16 mouse cellular contexts compared by ENCODE assay signal in genomic region chr15:86544122-86544795, GRCm38 (mm10).
DNase-seq lines count a peak whose midpoint lies in the region; ATAC-seq and TF ChIP-seq lines count a peak whose summit lies in the region.
"Had no signal": no experiment of that assay in that cellular context is flagged by ENCODE, and none has a peak within 500 bp of the region (broad histone marks: within the 10 kb centered on the region; RNA-seq: fewer than 3 reads in every experiment).

No protein-coding gene starts in this region.

- DNase-seq in hindbrain, embryonic 11.5 days (ENCODE audit: low spot score) = peak; percentile 7
- peak; percentile 18 for DNase-seq in ES-CJ7 (ENCODE audit: low read depth, low spot score)
- peak; percentile 0 for DNase-seq in c-Kit-positive CD71-positive TER-119-positive erythroid progenitor cells, embryonic 14.5 days (ENCODE audit: low spot score)
- DNase-seq in limb, embryonic 14.5 days (ENCODE audit: low spot score) = peak; percentile 9
- DNase-seq in thymus, adult 18-20 months = no peak
- DNase-seq in adrenal gland, postnatal 10 days = no peak
- DNase-seq: cerebellum, adult 18-20 months; kidney, postnatal 10 days; layer of hippocampus, adult 9-11 months had no signal

- no peak overlapping the region for H3K27ac ChIP-seq in hindbrain, embryonic 11.5 days (ENCODE audit: low read depth, low read length)
- H3K27ac ChIP-seq in hindbrain, embryonic 13.5 days = no peak overlapping the region
- no peak overlapping the region for H3K27ac ChIP-seq in limb, embryonic 14.5 days (replicated peaks; ENCODE audit: low read depth, low read length)
- H3K27ac ChIP-seq: forebrain, embryonic 10.5 days; hindbrain, embryonic 12.5 days; liver, embryonic 15.5 days; stomach, postnatal 0 days had no signal

- no peak overlapping the region for H3K4me2 ChIP-seq in hindbrain, embryonic 11.5 days (replicated peaks; ENCODE audit: low read depth, low read length)
- no peak overlapping the region for H3K4me2 ChIP-seq in hindbrain, embryonic 13.5 days
- no peak overlapping the region for H3K4me2 ChIP-seq in limb, embryonic 14.5 days (replicated peaks; ENCODE audit: low read depth, low read length, severe bottlenecking)
- H3K4me2 ChIP-seq: heart, embryonic 11.5 days; hindbrain, embryonic 12.5 days; liver, embryonic 15.5 days had no signal

- WGBS in hindbrain, embryonic 11.5 days = 82% methylated on average over 1 of the region's 1 CpGs
- WGBS in hindbrain, embryonic 13.5 days = 89% methylated on average over 1 of the region's 1 CpGs
- WGBS in limb, embryonic 14.5 days = 91% methylated on average over 1 of the region's 1 CpGs

- H3K4me3 ChIP-seq in hindbrain, embryonic 11.5 days (ENCODE audit: low read depth, low read length) = no peak overlapping the region
- no peak overlapping the region for H3K4me3 ChIP-seq in hindbrain, embryonic 13.5 days
- no peak overlapping the region for H3K4me3 ChIP-seq in limb, embryonic 14.5 days (replicated peaks; ENCODE audit: low read length)
- H3K4me3 ChIP-seq: forebrain, embryonic 10.5 days; hindbrain, embryonic 12.5 days; liver, embryonic 15.5 days; megakaryocyte, embryonic 14.5 days had no signal

- no peaks in the 10 kb centered on the region for H3K36me3 ChIP-seq in hindbrain, embryonic 11.5 days (ENCODE audit: control insufficient read depth, insufficient read depth, low read length)
- no peaks in the 10 kb centered on the region for H3K36me3 ChIP-seq in hindbrain, embryonic 13.5 days
- H3K36me3 ChIP-seq in limb, embryonic 14.5 days (ENCODE audit: control insufficient read depth, insufficient read depth, low read length) = no peaks in the 10 kb centered on the region
- H3K36me3 ChIP-seq: forebrain, embryonic 10.5 days; hindbrain, embryonic 12.5 days; liver, embryonic 15.5 days had no signal

- no peaks in the 10 kb centered on the region for H3K4me1 ChIP-seq in hindbrain, embryonic 11.5 days (replicated peaks; ENCODE audit: control insufficient read depth, insufficient read depth, low read length)
- 0 out of 2 replicates have a peak, but pooled peaks cover 4% of the 10 kb centered on the region for H3K4me1 ChIP-seq in hindbrain, embryonic 13.5 days (replicated peaks)
- H3K4me1 ChIP-seq in limb, embryonic 14.5 days (ENCODE audit: control insufficient read depth, insufficient read depth, low read length) = no peaks in the 10 kb centered on the region
- H3K4me1 ChIP-seq: forebrain, embryonic 10.5 days; liver, embryonic 15.5 days; megakaryocyte, embryonic 14.5 days had no signal

- no peak for ATAC-seq in hindbrain, embryonic 11.5 days (ENCODE audit: low FRiP score)
- no peak for ATAC-seq in hindbrain, embryonic 13.5 days (ENCODE audit: low FRiP score)
- no peak for ATAC-seq in limb, embryonic 14.5 days (ENCODE audit: low FRiP score, low read depth)

- no peak overlapping the region for H3K9ac ChIP-seq in hindbrain, embryonic 11.5 days (ENCODE audit: low read depth, low read length)
- H3K9ac ChIP-seq in hindbrain, embryonic 13.5 days = no peak overlapping the region
- H3K9ac ChIP-seq in limb, embryonic 14.5 days (ENCODE audit: low read depth, low read length, severe bottlenecking) = no peak overlapping the region
- H3K9ac ChIP-seq: hindbrain, embryonic 12.5 days; liver, embryonic 15.5 days had no signal

- H3K27me3 ChIP-seq in hindbrain, embryonic 11.5 days (ENCODE audit: control insufficient read depth, insufficient read depth, low read length) = no peaks in the 10 kb centered on the region
- H3K27me3 ChIP-seq in hindbrain, embryonic 13.5 days = no peaks in the 10 kb centered on the region
- no peaks in the 10 kb centered on the region for H3K27me3 ChIP-seq in limb, embryonic 14.5 days (ENCODE audit: control insufficient read depth, insufficient read depth, low read length)
- H3K27me3 ChIP-seq: hindbrain, embryonic 12.5 days; liver, embryonic 15.5 days; megakaryocyte, embryonic 14.5 days had no signal

- no peaks in the 10 kb centered on the region for H3K9me3 ChIP-seq in hindbrain, embryonic 11.5 days (ENCODE audit: control insufficient read depth, low read length)
- H3K9me3 ChIP-seq in hindbrain, embryonic 13.5 days = peaks cover 12% of the 10 kb centered on the region; the same call in 1 of the 2 replicates
- no peaks in the 10 kb centered on the region for H3K9me3 ChIP-seq in limb, embryonic 14.5 days (ENCODE audit: control insufficient read depth, low read length)
- H3K9me3 ChIP-seq: liver, embryonic 15.5 days had no signal

- no peak for TF ChIP-seq POLR2A in limb, embryonic 14.5 days (IDR thresholded peaks at IDR 0.05; ENCODE audit: borderline replicate concordance, extremely low read depth, insufficient read depth, insufficient read length)

Comparison
In these comparisons a context has a peak if more than half of its experiments do, and no peak if none do; other contexts are left out.
1. DNase-seq: peak in hindbrain, embryonic 11.5 days (single experiment), ES-CJ7 (single experiment), c-Kit-positive CD71-positive TER-119-positive erythroid progenitor cells, embryonic 14.5 days (single experiment) and limb, embryonic 14.5 days (single experiment); none in thymus, adult 18-20 months (0 of 2) and adrenal gland, postnatal 10 days (single experiment).